Mouse (Mus musculus) cerebellum, adult 2 months (tissue): ENCODE measurements around the gene Tmem132c.

Experiments
- CTCF ChIP-seq: fragments of 200-500 bp; IDR thresholded peaks from 2 replicates; pipeline ENCODE4 v1.5.1; 2011; ENCODE audit warnings: low read depth, mild to moderate bottlenecking, control low read depth, low read length, moderate library complexity, borderline replicate concordance; ENCODE audit not compliant: insufficient read depth
- POLR2A ChIP-seq: fragments of 200-500 bp; IDR thresholded peaks from 2 replicates; pipeline ENCODE4 v1.6.1; 2011; ENCODE audit warnings: low read length, control low read depth, borderline replicate concordance; ENCODE audit not compliant: insufficient read depth

GRCm38 (mm10) chr5:127370503-127370902, 128.9 kb downstream of the Tmem132c start:
- TF ChIP-seq CTCF (no peak), POLR2A (no peak)
